Mouse (Mus musculus) neural tube, embryonic 14.5 days (tissue): ENCODE results near the gene Bysl. TPM values are rescaled to one million over a fixed set of nuclear protein-coding genes. Genes with fewer than 3 reads are reported as not detected.

Experiments used
- polyA plus RNA-seq: library from polyadenylated mRNA; unstranded; fragments of >200 nt; fragmentation: Nextera tagmentation; extraction: Ambion mirVana; gene quantifications from 2 replicates; pipeline ENCODE4 v1.2.1, GENCODE M21; 2014

Bysl gene
- polyA plus RNA-seq, 1 experiment from 2014 or later = 32.7 TPM

Other genes starting within 250 kb of the Bysl start
- 66.7 and 77.6 TPM in 2 replicates for gene Mrps10, start 242.6 kb downstream of the Bysl start, polyA plus RNA-seq
- 0.43 and 0.44 TPM in 2 replicates for gene Guca1b, start 226.1 kb downstream of the Bysl start, polyA plus RNA-seq
- 0.80 and 0.95 TPM in 2 replicates for gene Guca1a, start 210.9 kb downstream of the Bysl start, polyA plus RNA-seq
- 0.21 TPM in 1 of 2 replicates, not detected in the other for gene AI661453, start 174.9 kb downstream of the Bysl start, polyA plus RNA-seq
- 0.36 and 0.42 TPM in 2 replicates for gene 1700001C19Rik, start 174.1 kb downstream of the Bysl start, polyA plus RNA-seq
- 16.4 and 17.1 TPM in 2 replicates for gene Taf8, start 109.2 kb downstream of the Bysl start, polyA plus RNA-seq
- 49.1 and 72.4 TPM in 2 replicates for gene Ccnd3, start 106.4 kb downstream of the Bysl start, polyA plus RNA-seq
- 38.1 and 43.4 TPM in 2 replicates for gene Med20, start 90 bp upstream of the Bysl start, polyA plus RNA-seq
- 2.3 and 2.9 TPM in 2 replicates for gene Gm20517, start 97 bp upstream of the Bysl start, polyA plus RNA-seq
- gene Usp49, start 19.2 kb upstream of the Bysl start, polyA plus RNA-seq = 5.9 and 6.5 TPM in 2 replicates
- gene Tomm6, start 76.9 kb upstream of the Bysl start, polyA plus RNA-seq = 296 and 305 TPM in 2 replicates
- gene Frs3, start 77.5 kb upstream of the Bysl start, polyA plus RNA-seq = 33.3 and 41.9 TPM in 2 replicates
- gene Gm21981, start 83.0 kb upstream of the Bysl start, polyA plus RNA-seq = 2.0 and 7.7 TPM in 2 replicates
- 0.68 and 4.4 TPM in 2 replicates for gene Prickle4, start 83.2 kb upstream of the Bysl start, polyA plus RNA-seq
- not detected in 2 replicates for gene Pgc, start 115.3 kb upstream of the Bysl start, polyA plus RNA-seq
- gene Tfeb, start 125.5 kb upstream of the Bysl start, polyA plus RNA-seq = 1.8 and 2.1 TPM in 2 replicates
- gene Mdfi, start 223.2 kb upstream of the Bysl start, polyA plus RNA-seq = 2.7 and 5.3 TPM in 2 replicates